Mouse (Mus musculus): ENCODE measurements around the gene Fbxw8. TPM values are rescaled to one million over a fixed set of nuclear protein-coding genes. Genes with fewer than 3 reads are reported as not detected.

Gene Fbxw8
- polyA plus RNA-seq, 1 experiment = 72.5 TPM

GRCm38 (mm10) chr5:118167561-118167995 is 12.3 kb upstream of the Fbxw8 start:
- no peak overlapping the region for H3ac ChIP-seq (ENCODE audit: control insufficient read depth, insufficient read length, low read depth)
- no peak overlapping the region for H3K4me3 ChIP-seq (ENCODE audit: insufficient read depth, poor library complexity, severe bottlenecking)
- H3K27me3 ChIP-seq (ENCODE audit: control insufficient read depth, insufficient read depth, insufficient read length) = peaks cover 75% of the 10 kb centered on the region
- no peaks in the 10 kb centered on the region for H3K79me3 ChIP-seq (ENCODE audit: low read depth)
- H3K79me2 ChIP-seq (ENCODE audit: control insufficient read depth, insufficient read depth) = no peaks in the 10 kb centered on the region
- H3K36me3 ChIP-seq (ENCODE audit: control insufficient read depth, insufficient read depth) = no peaks in the 10 kb centered on the region
- no peak for TF ChIP-seq MYOG (IDR thresholded peaks at IDR 0.05; ENCODE audit: control insufficient read depth, extremely low read depth, insufficient read length)
- no peak for TF ChIP-seq MAX (IDR thresholded peaks at IDR 0.05)
- no peak for TF ChIP-seq CTCF (IDR thresholded peaks at IDR 0.05; ENCODE audit: control insufficient read depth, insufficient read depth, insufficient read length)
- TF ChIP-seq USF1 (IDR thresholded peaks at IDR 0.05; ENCODE audit: low read depth) = no peak
- TF ChIP-seq FOSL1 (IDR thresholded peaks at IDR 0.05; ENCODE audit: insufficient read depth, low read length, poor library complexity, severe bottlenecking) = no peak
- no peak for TF ChIP-seq CEBPB (IDR thresholded peaks at IDR 0.05; ENCODE audit: low read depth)
- no peak for TF ChIP-seq MYOD1 (IDR thresholded peaks at IDR 0.05; ENCODE audit: control insufficient read depth, insufficient read length, low read depth)

DNA sequence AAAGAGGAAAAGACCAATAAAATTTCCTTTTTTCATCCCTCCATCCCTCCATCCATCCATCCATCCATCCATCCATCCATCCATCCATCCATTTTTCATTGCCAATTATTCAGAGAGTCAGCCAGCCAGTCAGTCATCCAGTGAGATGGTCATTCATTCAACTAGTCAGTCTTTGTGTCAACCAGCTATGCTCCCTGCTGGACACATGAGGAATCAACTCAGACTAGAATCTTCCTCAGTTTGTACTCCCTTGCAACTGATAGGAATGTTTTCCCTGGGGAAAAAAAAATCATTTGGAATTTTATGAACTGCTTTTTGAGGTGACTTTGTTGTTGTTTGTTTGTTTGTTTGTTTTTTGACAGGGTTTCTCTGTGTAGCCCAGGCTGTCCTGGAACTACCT is 10.2 kb upstream of the Fbxw8 start:
- Histone ChIP-seq H3K4me3 (ENCODE audit: insufficient read depth, poor library complexity, severe bottlenecking) (no peak overlapping the region), H3K27me3 (ENCODE audit: control insufficient read depth, insufficient read depth, insufficient read length) (peaks cover 60% of the 10 kb centered on the region), H3K36me3 (ENCODE audit: control insufficient read depth, insufficient read depth) (no peaks in the 10 kb centered on the region), H3K79me3 (ENCODE audit: low read depth) (no peaks in the 10 kb centered on the region), H3ac (ENCODE audit: control insufficient read depth, insufficient read length, low read depth) (no peak overlapping the region), H3K79me2 (ENCODE audit: control insufficient read depth, insufficient read depth) (no peaks in the 10 kb centered on the region)
- TF ChIP-seq MAX (IDR thresholded peaks at IDR 0.05) (no peak), MYOG (IDR thresholded peaks at IDR 0.05; ENCODE audit: control insufficient read depth, extremely low read depth, insufficient read length) (no peak), MYOD1 (IDR thresholded peaks at IDR 0.05; ENCODE audit: control insufficient read depth, insufficient read length, low read depth) (no peak)

GRCm38 (mm10) chr5:118164581-118164980 is 9.3 kb upstream of the Fbxw8 start, which contains the start of gene Hrk:
Gene Hrk, plus strand, starts transcription at chr5:118164648.
- Histone ChIP-seq H3K36me3 (ENCODE audit: control insufficient read depth, insufficient read depth) (no peaks in the 10 kb centered on the region), H3ac (ENCODE audit: control insufficient read depth, insufficient read length, low read depth) (no peak within 1 kb of the TSS), H3K4me3 (ENCODE audit: insufficient read depth, poor library complexity, severe bottlenecking) (no peak within 1 kb of the TSS), H3K27me3 (ENCODE audit: control insufficient read depth, insufficient read depth, insufficient read length) (peaks cover 53% of the 10 kb centered on the region), H3K79me2 (ENCODE audit: control insufficient read depth, insufficient read depth) (no peaks in the 10 kb centered on the region), H3K79me3 (ENCODE audit: low read depth) (no peaks in the 10 kb centered on the region)
- TF ChIP-seq CTCF (IDR thresholded peaks at IDR 0.05; ENCODE audit: control insufficient read depth, insufficient read depth, insufficient read length) (no peak), USF1 (IDR thresholded peaks at IDR 0.05; ENCODE audit: low read depth) (no peak), CEBPB (IDR thresholded peaks at IDR 0.05; ENCODE audit: low read depth) (no peak), MYOG (IDR thresholded peaks at IDR 0.05; ENCODE audit: control insufficient read depth, extremely low read depth, insufficient read length) (no peak), FOSL1 (IDR thresholded peaks at IDR 0.05; ENCODE audit: insufficient read depth, low read length, poor library complexity, severe bottlenecking) (no peak), MYOD1 (IDR thresholded peaks at IDR 0.05; ENCODE audit: control insufficient read depth, insufficient read length, low read depth) (no peak), MAX (IDR thresholded peaks at IDR 0.05) (no peak)

DNA sequence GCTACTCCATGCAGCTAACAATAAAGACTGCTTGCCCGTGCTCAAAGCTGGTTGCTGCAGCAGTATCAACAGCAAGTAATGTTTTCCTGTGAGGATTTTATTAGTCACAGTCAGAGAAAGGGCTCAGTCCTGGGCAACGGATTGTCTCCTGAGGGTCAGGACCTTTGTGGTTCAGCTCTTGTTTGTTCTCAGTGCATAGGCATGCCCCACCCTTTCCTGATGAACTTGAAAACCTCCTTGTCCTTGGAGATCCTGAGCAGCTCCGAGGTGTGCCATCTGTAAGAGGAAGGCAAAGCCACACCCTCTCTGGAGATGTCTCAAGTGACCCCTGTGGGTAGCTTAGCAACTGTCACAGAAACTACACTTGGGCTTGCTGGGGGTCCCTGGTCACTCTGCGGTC is 5.4 kb upstream of the Fbxw8 start:
- no peak for TF ChIP-seq CTCF (IDR thresholded peaks at IDR 0.05; ENCODE audit: control insufficient read depth, insufficient read depth, insufficient read length)
- no peak for TF ChIP-seq USF1 (IDR thresholded peaks at IDR 0.05; ENCODE audit: low read depth)
- no peak for TF ChIP-seq MAX (IDR thresholded peaks at IDR 0.05)
- TF ChIP-seq MYOD1 (IDR thresholded peaks at IDR 0.05; ENCODE audit: control insufficient read depth, insufficient read length, low read depth) = no peak
- TF ChIP-seq MYOG (IDR thresholded peaks at IDR 0.05; ENCODE audit: control insufficient read depth, extremely low read depth, insufficient read length) = no peak
- no peak for TF ChIP-seq CEBPB (IDR thresholded peaks at IDR 0.05; ENCODE audit: low read depth)
- no peak for TF ChIP-seq FOSL1 (IDR thresholded peaks at IDR 0.05; ENCODE audit: insufficient read depth, low read length, poor library complexity, severe bottlenecking)
- H3K27me3 ChIP-seq (ENCODE audit: control insufficient read depth, insufficient read depth, insufficient read length) = peaks cover 24% of the 10 kb centered on the region
- H3K4me3 ChIP-seq (ENCODE audit: insufficient read depth, poor library complexity, severe bottlenecking) = no peak overlapping the region
- no peak overlapping the region for H3ac ChIP-seq (ENCODE audit: control insufficient read depth, insufficient read length, low read depth)
- H3K36me3 ChIP-seq (ENCODE audit: control insufficient read depth, insufficient read depth) = no peaks in the 10 kb centered on the region
- H3K79me2 ChIP-seq (ENCODE audit: control insufficient read depth, insufficient read depth) = no peaks in the 10 kb centered on the region
- no peaks in the 10 kb centered on the region for H3K79me3 ChIP-seq (ENCODE audit: low read depth)

DNA sequence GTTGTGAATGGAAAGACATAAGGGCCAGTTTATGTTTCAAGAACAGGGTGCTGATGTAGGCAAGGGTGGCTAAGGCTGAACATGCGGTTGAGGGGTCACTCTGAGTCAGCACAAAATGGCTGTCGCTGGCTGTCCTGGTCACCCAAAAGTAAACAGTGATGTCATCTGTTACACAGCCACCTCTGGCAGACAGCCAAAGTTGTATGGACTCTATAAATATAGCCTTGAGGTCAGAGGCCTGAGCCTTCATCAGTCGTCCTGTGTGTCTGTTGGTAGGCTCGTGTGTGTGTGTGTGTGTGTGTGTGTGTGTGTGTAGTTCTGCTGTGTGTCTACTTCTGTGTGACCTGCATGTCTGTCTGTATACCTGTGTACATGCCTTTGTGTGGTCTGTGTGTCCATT is 1.7 kb upstream of the Fbxw8 start:
- TF ChIP-seq MYOD1 (IDR thresholded peaks at IDR 0.05; ENCODE audit: control insufficient read depth, insufficient read length, low read depth) (no peak), MAX (IDR thresholded peaks at IDR 0.05) (no peak), USF1 (IDR thresholded peaks at IDR 0.05; ENCODE audit: low read depth) (no peak), MYOG (IDR thresholded peaks at IDR 0.05; ENCODE audit: control insufficient read depth, extremely low read depth, insufficient read length) (no peak), FOSL1 (IDR thresholded peaks at IDR 0.05; ENCODE audit: insufficient read depth, low read length, poor library complexity, severe bottlenecking) (no peak), CTCF (IDR thresholded peaks at IDR 0.05; ENCODE audit: control insufficient read depth, insufficient read depth, insufficient read length) (no peak), CEBPB (IDR thresholded peaks at IDR 0.05; ENCODE audit: low read depth) (no peak)
- Histone ChIP-seq H3K4me3 (ENCODE audit: insufficient read depth, poor library complexity, severe bottlenecking) (no peak overlapping the region), H3K36me3 (ENCODE audit: control insufficient read depth, insufficient read depth) (peaks cover 12% of the 10 kb centered on the region), H3K79me2 (ENCODE audit: control insufficient read depth, insufficient read depth) (peaks cover 33% of the 10 kb centered on the region), H3ac (ENCODE audit: control insufficient read depth, insufficient read length, low read depth) (no peak overlapping the region), H3K27me3 (ENCODE audit: control insufficient read depth, insufficient read depth, insufficient read length) (no peaks in the 10 kb centered on the region), H3K79me3 (ENCODE audit: low read depth) (peaks cover 27% of the 10 kb centered on the region)

GRCm38 (mm10) chr5:118155565-118155947 is 292 bp upstream of the Fbxw8 start:
- H3K4me3 ChIP-seq (ENCODE audit: insufficient read depth, poor library complexity, severe bottlenecking) = peak overlapping the region; percentile 82
- peaks cover 47% of the 10 kb centered on the region for H3K79me2 ChIP-seq (ENCODE audit: control insufficient read depth, insufficient read depth)
- H3ac ChIP-seq (ENCODE audit: control insufficient read depth, insufficient read length, low read depth) = no peak overlapping the region
- peaks cover 21% of the 10 kb centered on the region for H3K36me3 ChIP-seq (ENCODE audit: control insufficient read depth, insufficient read depth)
- TF ChIP-seq MYOD1 (IDR thresholded peaks at IDR 0.05; ENCODE audit: control insufficient read depth, insufficient read length, low read depth) (no peak), MYOG (IDR thresholded peaks at IDR 0.05; ENCODE audit: control insufficient read depth, extremely low read depth, insufficient read length) (no peak), FOSL1 (IDR thresholded peaks at IDR 0.05; ENCODE audit: insufficient read depth, low read length, poor library complexity, severe bottlenecking) (no peak), MAX (IDR thresholded peaks at IDR 0.05) (no peak), CTCF (IDR thresholded peaks at IDR 0.05; ENCODE audit: control insufficient read depth, insufficient read depth, insufficient read length) (no peak), USF1 (IDR thresholded peaks at IDR 0.05; ENCODE audit: low read depth) (no peak), CEBPB (IDR thresholded peaks at IDR 0.05; ENCODE audit: low read depth) (no peak)
- H3K79me3 ChIP-seq (ENCODE audit: low read depth) = peaks cover 37% of the 10 kb centered on the region
- no peaks in the 10 kb centered on the region for H3K27me3 ChIP-seq (ENCODE audit: control insufficient read depth, insufficient read depth, insufficient read length)
